Mouse (Mus musculus) embryonic facial prominence, embryonic 13.5 days (tissue): ENCODE data around the gene Shank1. TPM values are rescaled to one million over a fixed set of nuclear protein-coding genes. Genes with fewer than 3 reads are reported as not detected.

Experiments used
- ATAC-seq: fragments of 200-750 bp; cut with Nextera tagmentation; 2 replicates; pipeline ENCODE4 v1.8.0; 2017; ENCODE audit warnings: low read depth; ENCODE audit not compliant: insufficient number of reproducible peaks, insufficient read depth, low FRiP score, low TSS enrichment
- H3K27ac ChIP-seq: fragments of 300-500 bp; sonication (generic); 2 replicates; pipeline ENCODE4 v1.5.1; 2015; ENCODE audit warnings: moderate library complexity, mild to moderate bottlenecking, inconsistent platforms
- H3K27me3 ChIP-seq: fragments of 300-500 bp; sonication (generic); 2 replicates; pipeline ENCODE4 v1.6.1; 2015; ENCODE audit warnings: mild to moderate bottlenecking, inconsistent platforms
- H3K36me3 ChIP-seq: fragments of 300-500 bp; sonication (generic); 2 replicates; pipeline ENCODE4 v1.6.1; 2015; ENCODE audit warnings: mild to moderate bottlenecking, inconsistent platforms
- H3K4me1 ChIP-seq: fragments of 300-500 bp; sonication (generic); 2 replicates; pipeline ENCODE4 v1.6.1; 2015; ENCODE audit warnings: inconsistent platforms
- H3K4me2 ChIP-seq: fragments of 300-500 bp; sonication (generic); 2 replicates; pipeline ENCODE4 v1.6.1; 2015; ENCODE audit warnings: moderate library complexity, mild to moderate bottlenecking, inconsistent platforms
- H3K4me3 ChIP-seq: fragments of 300-500 bp; sonication (generic); 2 replicates; pipeline ENCODE4 v1.5.1; 2015; ENCODE audit warnings: mild to moderate bottlenecking, inconsistent platforms
- H3K9ac ChIP-seq: fragments of 300-500 bp; sonication (generic); 2 replicates; pipeline ENCODE4 v1.6.1; 2015; ENCODE audit warnings: mild to moderate bottlenecking, inconsistent platforms
- H3K9me3 ChIP-seq: fragments of 300-500 bp; sonication (generic); 2 replicates; pipeline ENCODE4 v1.6.1; 2016; ENCODE audit warnings: inconsistent platforms
- WGBS: fragments of 180-500 bp; shearing (Covaris S2); methylation state at CpG from one replicate; pipeline ENCODE4 v1.1.7; 2015; ENCODE audit warnings: mixed read lengths; 5-methylcytosine and 5-hydroxymethylcytosine counted together
- polyA plus RNA-seq: library from polyadenylated mRNA; unstranded; fragments of >200 nt; fragmentation: Nextera tagmentation; extraction: Ambion mirVana; gene quantifications from 2 replicates; pipeline ENCODE4 v1.2.1, GENCODE M21; 2015

Gene Shank1
- polyA plus RNA-seq: 5.5 and 6.8 TPM in 2 replicates

DNA sequence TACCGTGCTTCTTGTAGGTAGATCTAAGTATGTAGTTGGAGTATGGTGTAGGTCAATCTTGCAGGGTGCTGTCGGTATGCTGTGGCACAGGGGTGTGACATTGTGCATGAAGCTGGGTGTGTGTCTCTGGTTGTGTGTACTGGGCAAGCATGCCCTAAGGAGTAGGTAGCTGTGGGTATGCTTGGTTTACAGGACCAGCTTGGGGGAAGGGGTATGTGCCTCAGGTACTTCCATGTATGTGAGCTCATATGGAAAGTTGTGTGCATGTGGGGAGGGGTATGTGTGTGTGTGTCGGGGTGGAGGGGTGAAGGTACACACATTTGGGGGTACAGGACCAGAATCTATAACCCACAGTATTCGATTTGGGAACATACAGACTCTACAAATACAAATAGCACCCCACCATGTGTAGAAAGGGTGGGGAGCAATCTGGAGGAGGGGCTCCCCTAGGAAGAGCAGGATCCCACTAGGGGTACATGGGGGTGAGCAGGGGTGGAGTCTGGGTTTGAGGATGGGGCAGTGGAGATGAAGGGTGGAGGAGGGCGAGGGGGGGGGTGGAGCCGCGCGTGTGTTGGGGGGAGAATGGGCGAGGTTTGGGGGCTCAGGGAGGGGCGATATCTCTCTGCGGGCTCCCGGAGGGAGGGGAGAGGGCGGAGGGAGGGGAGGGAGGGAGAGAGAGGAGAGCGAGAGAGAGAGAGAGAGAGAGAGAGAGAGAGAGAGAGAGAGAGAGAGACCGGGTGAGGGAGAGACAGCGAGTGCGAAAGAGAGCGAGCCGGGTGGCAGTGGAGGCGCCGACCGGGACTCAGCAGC lies at the start of gene Shank1:
Gene Shank1 (plus strand): TSS at position 779 of the 810 bp plus-strand sequence.
- Histone ChIP-seq H3K27ac (0 out of 2 replicates have a peak within 1 kb of the TSS, but pooled peaks have one; percentile 1), H3K4me1 (peaks cover 46% of the 10 kb centered on the region)

DNA sequence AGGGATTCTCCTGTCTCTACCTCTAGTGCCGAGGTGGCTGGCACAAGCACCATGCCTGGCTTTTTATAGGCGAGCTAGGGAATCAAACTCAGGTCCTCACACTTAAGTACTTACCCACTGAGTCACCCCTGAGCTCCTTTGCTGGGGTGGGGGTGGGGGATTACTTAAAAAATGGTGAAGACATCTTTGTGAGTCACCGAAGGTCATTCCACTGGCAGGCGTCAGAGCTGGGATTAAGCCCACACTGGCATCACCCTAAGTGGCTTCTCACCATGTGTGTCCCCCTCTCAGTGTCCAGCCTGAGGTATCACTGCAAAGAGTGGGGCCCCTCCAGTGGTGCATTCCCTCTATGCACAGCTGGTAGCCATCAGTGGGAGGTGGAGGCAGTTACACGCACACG lies 49.6 kb upstream of the Shank1 start:
- Histone ChIP-seq H3K4me3 (no peak overlapping the region), H3K36me3 (no peaks in the 10 kb centered on the region; the same call in 1 of the 2 replicates), H3K4me1 (peaks cover 6% of the 10 kb centered on the region; the same call in 1 of the 2 replicates), H3K9me3 (no peaks in the 10 kb centered on the region), H3K27me3 (peaks cover 28% of the 10 kb centered on the region), H3K4me2 (no peak overlapping the region), H3K27ac (no peak overlapping the region), H3K9ac (no peak overlapping the region)
- no peak for ATAC-seq
- 71% methylated on average over 6 of the region's 6 CpGs for WGBS

More for the DNA sequence above, at the start of gene Shank1:
- whole genome bisulfite sequencing: 22% methylated on average over 10 of the region's 22 CpGs
- H3K36me3 ChIP-seq: peaks cover 17% of the 10 kb centered on the region
- H3K4me3 ChIP-seq: peak within 1 kb of the TSS; percentile 54
- H3K27me3 ChIP-seq: peaks cover 42% of the 10 kb centered on the region
- peak within 1 kb of the TSS; percentile 96 for H3K4me2 ChIP-seq
- ATAC-seq: no peak
- H3K9ac ChIP-seq: peak within 1 kb of the TSS; percentile 71
- H3K9me3 ChIP-seq: no peaks in the 10 kb centered on the region

- H3K4me1 ChIP-seq: peaks cover 6% of the 10 kb centered on the region; the same call in 1 of the 2 replicates
- peaks cover 33% of the 10 kb centered on the region for H3K27me3 ChIP-seq
- WGBS: 50% methylated on average over 5 of the region's 5 CpGs
- H3K27ac ChIP-seq: no peak within 1 kb of the TSS
- H3K9me3 ChIP-seq: no peaks in the 10 kb centered on the region
- no peak within 1 kb of the TSS for H3K4me2 ChIP-seq
- H3K36me3 ChIP-seq: no peaks in the 10 kb centered on the region
- no peak within 1 kb of the TSS for H3K4me3 ChIP-seq
- no peak within 1 kb of the TSS for H3K9ac ChIP-seq
- ATAC-seq: no peak
Observed at GRCm38 (mm10) chr7:44261147-44261546, 48.9 kb upstream of the Shank1 start, which contains the start of gene Gm15517. Gene Gm15517 (plus strand): TSS chr7:44261447.

GRCm38 (mm10) chr7:44262791-44263643 lies 47.0 kb upstream of the Shank1 start:
- ATAC-seq: 0 out of 2 replicates have a peak, but pooled peaks have one; percentile 38
- peak overlapping the region; percentile 50 for H3K4me2 ChIP-seq
- no peaks in the 10 kb centered on the region for H3K9me3 ChIP-seq
- H3K36me3 ChIP-seq: no peaks in the 10 kb centered on the region
- peaks cover 6% of the 10 kb centered on the region; the same call in 1 of the 2 replicates for H3K4me1 ChIP-seq
- H3K4me3 ChIP-seq: peak overlapping the region; percentile 10
- H3K9ac ChIP-seq: peak overlapping the region; percentile 52
- peaks cover 43% of the 10 kb centered on the region for H3K27me3 ChIP-seq
- 3% methylated on average over 34 of the region's 34 CpGs for WGBS
- no peak overlapping the region for H3K27ac ChIP-seq

GRCm38 (mm10) chr7:44268117-44268516 lies 41.9 kb upstream of the Shank1 start:
- H3K9ac ChIP-seq: no peak overlapping the region
- no peak overlapping the region for H3K4me3 ChIP-seq
- no peak overlapping the region for H3K4me2 ChIP-seq
- WGBS: 77% methylated on average over 11 of the region's 11 CpGs
- H3K36me3 ChIP-seq: no peaks in the 10 kb centered on the region
- ATAC-seq: no peak
- no peaks in the 10 kb centered on the region for H3K9me3 ChIP-seq
- peaks cover 42% of the 10 kb centered on the region for H3K27me3 ChIP-seq
- no peak overlapping the region for H3K27ac ChIP-seq
- H3K4me1 ChIP-seq: peaks cover 4% of the 10 kb centered on the region; the same call in 1 of the 2 replicates

- no peaks in the 10 kb centered on the region for H3K9me3 ChIP-seq
- H3K27ac ChIP-seq: no peak overlapping the region
- H3K9ac ChIP-seq: no peak overlapping the region
- H3K36me3 ChIP-seq: no peaks in the 10 kb centered on the region
- H3K4me2 ChIP-seq: no peak overlapping the region
- H3K4me1 ChIP-seq: no peaks in the 10 kb centered on the region
- H3K27me3 ChIP-seq: peaks cover 43% of the 10 kb centered on the region
- WGBS: 93% methylated on average over 2 of the region's 2 CpGs
- no peak for ATAC-seq
- no peak overlapping the region for H3K4me3 ChIP-seq
Observed at GRCm38 (mm10) chr7:44269397-44269796, 40.7 kb upstream of the Shank1 start.

DNA sequence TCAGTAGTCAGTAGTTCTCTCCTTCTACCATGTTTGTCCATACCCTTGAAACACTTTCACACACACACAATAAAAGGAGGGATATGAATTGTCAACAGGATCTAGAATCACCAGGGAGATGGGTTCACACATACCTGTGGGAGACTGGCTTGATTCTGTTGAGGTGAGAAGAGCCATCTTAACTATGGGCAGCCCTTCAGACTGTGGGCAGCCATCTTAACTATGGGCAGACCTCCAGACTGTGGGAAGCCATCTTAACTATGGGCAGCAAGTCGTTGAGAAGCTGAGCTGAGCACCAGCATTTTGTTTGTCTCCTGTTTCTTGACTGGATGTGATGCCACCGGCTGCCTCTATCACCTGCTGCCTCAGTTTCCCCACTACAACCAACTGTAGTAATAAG lies 38.7 kb upstream of the Shank1 start:
- peaks cover 43% of the 10 kb centered on the region for H3K27me3 ChIP-seq
- ATAC-seq: no peak
- no peak overlapping the region for H3K4me2 ChIP-seq
- no peaks in the 10 kb centered on the region for H3K36me3 ChIP-seq
- no peak overlapping the region for H3K4me3 ChIP-seq
- H3K27ac ChIP-seq: no peak overlapping the region
- 75% methylated on average over 2 of the region's 2 CpGs for WGBS
- no peaks in the 10 kb centered on the region for H3K9me3 ChIP-seq
- H3K4me1 ChIP-seq: no peaks in the 10 kb centered on the region
- no peak overlapping the region for H3K9ac ChIP-seq

DNA sequence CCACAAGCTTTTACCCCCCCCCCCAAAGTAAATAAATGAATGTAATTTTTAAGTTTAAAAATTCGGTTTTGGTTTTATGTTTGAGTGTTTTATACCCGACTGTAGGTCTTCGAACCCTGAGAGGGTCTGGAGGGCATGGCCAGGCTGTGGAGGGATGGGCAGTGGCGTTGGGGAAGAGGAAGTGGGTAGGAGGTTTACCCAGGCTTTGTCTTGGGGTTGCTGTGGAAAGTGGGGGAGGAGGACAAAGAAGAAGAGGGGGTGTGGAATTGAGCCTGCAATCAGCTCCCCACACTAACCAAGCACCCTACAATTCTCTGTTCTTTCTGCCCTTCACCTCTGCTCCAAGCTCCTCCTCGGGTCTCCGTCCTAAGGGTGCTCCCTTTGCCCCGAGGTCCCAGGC lies 37.5 kb upstream of the Shank1 start:
- Histone ChIP-seq H3K27ac (no peak overlapping the region), H3K9me3 (no peaks in the 10 kb centered on the region), H3K4me1 (no peaks in the 10 kb centered on the region), H3K4me3 (no peak overlapping the region), H3K9ac (no peak overlapping the region), H3K4me2 (no peak overlapping the region), H3K27me3 (peaks cover 36% of the 10 kb centered on the region), H3K36me3 (no peaks in the 10 kb centered on the region)
- no peak for ATAC-seq
- WGBS: 84% methylated on average over 7 of the region's 7 CpGs

- Histone ChIP-seq H3K9me3 (peaks cover 5% of the 10 kb centered on the region; the same call in 1 of the 2 replicates), H3K4me3 (no peak overlapping the region), H3K9ac (no peak overlapping the region), H3K4me1 (no peaks in the 10 kb centered on the region), H3K27me3 (peaks cover 32% of the 10 kb centered on the region), H3K27ac (no peak overlapping the region), H3K36me3 (no peaks in the 10 kb centered on the region), H3K4me2 (no peak overlapping the region)
- ATAC-seq: no peak
- 74% methylated on average over 7 of the region's 7 CpGs for WGBS
Observed at GRCm38 (mm10) chr7:44273446-44273845, 36.6 kb upstream of the Shank1 start.

- Histone ChIP-seq H3K27me3 (peaks cover 34% of the 10 kb centered on the region), H3K4me1 (no peaks in the 10 kb centered on the region), H3K4me3 (no peak overlapping the region), H3K9ac (no peak overlapping the region), H3K27ac (no peak overlapping the region), H3K4me2 (no peak overlapping the region), H3K36me3 (no peaks in the 10 kb centered on the region), H3K9me3 (peaks cover 5% of the 10 kb centered on the region; the same call in 1 of the 2 replicates)
- WGBS: 34% methylated on average over 11 of the region's 11 CpGs
- no peak for ATAC-seq
Observed at GRCm38 (mm10) chr7:44274096-44274495, 36.0 kb upstream of the Shank1 start.

DNA sequence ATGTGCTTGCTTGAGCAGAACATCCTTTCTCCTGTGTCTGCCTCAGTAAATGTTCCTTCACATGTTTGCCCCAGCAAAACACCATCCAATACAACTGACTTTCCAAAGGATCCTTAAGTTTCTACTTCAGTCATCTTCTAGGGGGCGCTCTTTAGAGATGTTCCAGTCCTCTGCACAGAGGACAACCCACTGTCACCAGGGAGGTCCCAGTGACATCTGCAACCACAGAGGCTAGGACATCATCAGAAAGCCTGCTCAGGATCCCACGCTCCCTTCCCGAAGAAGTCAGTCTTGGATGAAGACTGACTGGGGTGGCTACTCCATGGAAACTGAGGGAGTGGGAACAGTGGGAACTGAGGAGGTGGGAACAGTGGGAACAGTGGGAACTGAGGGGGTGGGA lies 34.5 kb upstream of the Shank1 start:
- no peak for ATAC-seq
- Histone ChIP-seq H3K4me2 (no peak overlapping the region), H3K27me3 (peaks cover 34% of the 10 kb centered on the region), H3K4me3 (no peak overlapping the region), H3K9me3 (peaks cover 5% of the 10 kb centered on the region; the same call in 1 of the 2 replicates), H3K4me1 (no peaks in the 10 kb centered on the region), H3K9ac (no peak overlapping the region), H3K27ac (no peak overlapping the region), H3K36me3 (no peaks in the 10 kb centered on the region)
- WGBS: 79% methylated on average over 3 of the region's 3 CpGs
